Mouse (Mus musculus) midbrain, embryonic 15.5 days (tissue): ENCODE data around the gene Olfr559. TPM values are rescaled to one million over a fixed set of nuclear protein-coding genes. Genes with fewer than 3 reads are reported as not detected.

ENCODE experiments used
- ATAC-seq: fragments of 200-750 bp; cut with Nextera tagmentation; replicated peaks from 2 replicates; pipeline ENCODE4 v1.8.0; 2017; ENCODE audit warnings: moderate TSS enrichment
- H3K27ac ChIP-seq: fragments of 300-500 bp; sonication (generic); 2 replicates; pipeline ENCODE4 v1.5.1; 2015; ENCODE audit warnings: mild to moderate bottlenecking, inconsistent platforms
- H3K27me3 ChIP-seq: fragments of 300-500 bp; sonication (generic); replicated peaks from 2 replicates; pipeline ENCODE4 v1.6.1; 2015; ENCODE audit warnings: inconsistent platforms
- H3K36me3 ChIP-seq: fragments of 300-500 bp; sonication (generic); replicated peaks from 2 replicates; pipeline ENCODE4 v1.6.1; 2015; ENCODE audit warnings: inconsistent platforms
- H3K4me1 ChIP-seq: fragments of 300-500 bp; sonication (generic); 2 replicates; pipeline ENCODE4 v1.6.1; 2015; ENCODE audit warnings: inconsistent platforms
- H3K4me2 ChIP-seq: fragments of 300-500 bp; sonication (generic); 2 replicates; pipeline ENCODE4 v1.6.1; 2015; ENCODE audit warnings: inconsistent platforms, mild to moderate bottlenecking, moderate library complexity
- H3K4me3 ChIP-seq: fragments of 300-500 bp; sonication (generic); 2 replicates; pipeline ENCODE4 v1.5.1; 2015; ENCODE audit warnings: mild to moderate bottlenecking, inconsistent platforms
- H3K9ac ChIP-seq: fragments of 300-500 bp; sonication (generic); 2 replicates; pipeline ENCODE4 v1.6.1; 2015; ENCODE audit warnings: mild to moderate bottlenecking, inconsistent platforms
- H3K9me3 ChIP-seq: fragments of 300-500 bp; sonication (generic); 2 replicates; pipeline ENCODE4 v1.6.1; 2016; ENCODE audit warnings: inconsistent platforms
- WGBS: fragments of 180-500 bp; shearing (Covaris S2); methylation state at CpG from one replicate; pipeline ENCODE4 v1.1.7; 2015; ENCODE audit warnings: mixed read lengths; 5-methylcytosine and 5-hydroxymethylcytosine counted together
- polyA plus RNA-seq: library from polyadenylated mRNA; unstranded; fragments of >200 nt; fragmentation: Nextera tagmentation; extraction: Ambion mirVana; gene quantifications from 2 replicates; pipeline ENCODE4 v1.2.1, GENCODE M21; 2015

Gene Olfr559
- polyA plus RNA-seq, 1 experiment from 2014 or later: not detected

DNA sequence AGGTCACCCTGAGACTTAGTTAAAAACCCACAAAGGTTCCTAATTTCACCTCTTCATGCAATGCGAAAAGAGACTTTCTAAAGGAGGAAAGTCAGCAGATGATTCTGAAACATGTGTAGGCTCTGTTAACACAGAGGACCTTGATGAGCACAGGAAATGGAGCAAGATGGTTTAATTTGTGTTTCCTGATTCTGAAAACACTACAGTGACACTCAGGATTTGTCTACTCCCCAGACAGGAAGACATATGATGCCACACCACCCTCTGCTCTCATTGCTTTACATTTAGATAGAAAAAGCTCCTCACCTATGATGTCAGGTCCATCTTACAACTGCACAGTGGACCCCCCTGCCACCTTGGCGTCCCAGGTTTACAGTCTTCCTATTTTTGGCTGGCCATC lies 51.1 kb downstream of the Olfr559 start:
- Histone ChIP-seq H3K4me2 (no peak overlapping the region), H3K9ac (no peak overlapping the region), H3K4me3 (no peak overlapping the region), H3K27me3 (no peaks in the 10 kb centered on the region), H3K4me1 (no peaks in the 10 kb centered on the region), H3K9me3 (no peaks in the 10 kb centered on the region), H3K36me3 (no peaks in the 10 kb centered on the region), H3K27ac (no peak overlapping the region)
- ATAC-seq: no peak
- 71% methylated on average over 2 of the region's 2 CpGs for WGBS

Other genes with a start within 250 kb of the Olfr559 start
- 0.60 and 0.93 TPM in 2 replicates for gene Olfr543, start 245.8 kb downstream of the Olfr559 start, polyA plus RNA-seq
- 0.09 and 0.11 TPM in 2 replicates for gene Olfr544, start 239.2 kb downstream of the Olfr559 start, polyA plus RNA-seq
- 0.30 and 0.38 TPM in 2 replicates for gene Olfr545, start 227.9 kb downstream of the Olfr559 start, polyA plus RNA-seq
- gene Olfr547, start 192.7 kb downstream of the Olfr559 start, polyA plus RNA-seq: not detected in 2 replicates
- not detected in 2 replicates for gene Olfr548-ps1, start 186.6 kb downstream of the Olfr559 start, polyA plus RNA-seq
- not detected in 2 replicates for gene Olfr549, start 177.6 kb downstream of the Olfr559 start, polyA plus RNA-seq
- gene Trim21, start 162.0 kb downstream of the Olfr559 start, polyA plus RNA-seq: 0.28 TPM in 1 of 2 replicates, not detected in the other
- not detected in 2 replicates for gene Olfr550, start 156.0 kb downstream of the Olfr559 start, polyA plus RNA-seq
- gene Olfr551, start 135.6 kb downstream of the Olfr559 start, polyA plus RNA-seq: not detected in 2 replicates
- not detected in 2 replicates for gene Olfr552, start 129.7 kb downstream of the Olfr559 start, polyA plus RNA-seq
- not detected in 2 replicates for gene Olfr553, start 109.3 kb downstream of the Olfr559 start, polyA plus RNA-seq
- not detected in 2 replicates for gene Olfr554, start 89.1 kb downstream of the Olfr559 start, polyA plus RNA-seq
- not detected in 2 replicates for gene Olfr555, start 68.7 kb downstream of the Olfr559 start, polyA plus RNA-seq
- not detected in 2 replicates for gene Olfr556, start 62.6 kb downstream of the Olfr559 start, polyA plus RNA-seq
- gene Trim68, start 40.2 kb downstream of the Olfr559 start, polyA plus RNA-seq: 6.2 and 8.5 TPM in 2 replicates
- not detected in 2 replicates for gene Olfr557, start 31.6 kb downstream of the Olfr559 start, polyA plus RNA-seq
- gene Olfr558, start 25.3 kb downstream of the Olfr559 start, polyA plus RNA-seq: 0.05 TPM in 1 of 2 replicates, not detected in the other
- not detected in 2 replicates for gene Olfr33, start 8.4 kb downstream of the Olfr559 start, polyA plus RNA-seq
- gene Olfr560, start 31.9 kb upstream of the Olfr559 start, polyA plus RNA-seq: not detected in 2 replicates
- 0.09 TPM in 1 of 2 replicates, not detected in the other for gene Olfr78, start 32.0 kb upstream of the Olfr559 start, polyA plus RNA-seq
- gene Olfr561, start 43.7 kb upstream of the Olfr559 start, polyA plus RNA-seq: not detected in 2 replicates
- gene Olfr564, start 76.0 kb upstream of the Olfr559 start, polyA plus RNA-seq: not detected in 2 replicates
- gene Olfr566, start 131.3 kb upstream of the Olfr559 start, polyA plus RNA-seq: not detected in 2 replicates
- gene Olfr568, start 149.6 kb upstream of the Olfr559 start, polyA plus RNA-seq: not detected in 2 replicates
- gene Olfr569, start 163.4 kb upstream of the Olfr559 start, polyA plus RNA-seq: not detected in 2 replicates
- gene Olfr570, start 167.1 kb upstream of the Olfr559 start, polyA plus RNA-seq: not detected in 2 replicates
- gene Olfr571, start 190.0 kb upstream of the Olfr559 start, polyA plus RNA-seq: not detected in 2 replicates
- gene Olfr572, start 196.9 kb upstream of the Olfr559 start, polyA plus RNA-seq: not detected in 2 replicates
- not detected in 2 replicates for gene Olfr573-ps1, start 215.1 kb upstream of the Olfr559 start, polyA plus RNA-seq
- not detected in 2 replicates for gene Olfr574, start 221.0 kb upstream of the Olfr559 start, polyA plus RNA-seq
- gene Olfr575, start 231.3 kb upstream of the Olfr559 start, polyA plus RNA-seq: not detected in 2 replicates
- not detected in 2 replicates for gene Olfr576, start 235.2 kb upstream of the Olfr559 start, polyA plus RNA-seq
- gene Olfr577, start 248.5 kb upstream of the Olfr559 start, polyA plus RNA-seq: not detected in 2 replicates